Mouse (Mus musculus) CH12.LX (cell line): ENCODE results near the gene BC030867. TPM values are rescaled to one million over a fixed set of nuclear protein-coding genes. Genes with fewer than 3 reads are reported as not detected.
A peak's percentile ranks its signal among the peaks of the same experiment; 100 is the strongest.

ENCODE experiments used
- DNase-seq: peaks from one replicate; pipeline ENCODE4 v3.0.0-alpha.2; 2013; ENCODE audit errors: extremely low read depth
- H3K27ac ChIP-seq: 2 replicates; pipeline ENCODE4 v1.5.1; 2012; ENCODE audit warnings: low read depth, mild to moderate bottlenecking, control low read depth, moderate library complexity; ENCODE audit not compliant: insufficient read depth
- H3K27me3 ChIP-seq: replicated peaks from 2 replicates; pipeline ENCODE3; 2012; ENCODE audit warnings: inconsistent platforms
- H3K36me3 ChIP-seq, 2 experiments: replicated peaks in 1 of 2; 2 replicates each; pipeline versions ENCODE3 to v1.6.1; 2012; ENCODE audit warnings: inconsistent platforms in 1 of 2, low read length in 1 of 2, mild to moderate bottlenecking in 1 of 2, mixed read lengths in 1 of 2, moderate library complexity in 1 of 2; ENCODE audit not compliant: control insufficient read depth in 1 of 2, insufficient read depth in 1 of 2
- H3K4me1 ChIP-seq, 2 experiments: 2 replicates each; pipeline ENCODE4 v1.6.1; 2012; ENCODE audit warnings: inconsistent platforms in 1 of 2, moderate library complexity in 1 of 2; ENCODE audit not compliant: insufficient read depth in 2 of 2, control insufficient read depth in 1 of 2
- H3K4me2 ChIP-seq: 2 replicates; pipeline ENCODE4 v1.6.1; 2012; ENCODE audit warnings: low read depth, mild to moderate bottlenecking, control low read depth; ENCODE audit not compliant: poor library complexity, insufficient read depth, severe bottlenecking
- H3K4me3 ChIP-seq, 3 experiments: fragments of 150-350 bp in 1 of 3; sonication (generic) in 1 of 3; replicated peaks in 1 of 3; 2 replicates each; pipeline versions ENCODE3 to v1.5.1; 2011 to 2012; ENCODE audit warnings: low read depth in 2 of 3, low read length in 2 of 3, mild to moderate bottlenecking in 2 of 3, moderate library complexity in 2 of 3, control low read depth in 1 of 3, improper control_type of control experiment in 1 of 3, inconsistent platforms in 1 of 3, mixed read lengths in 1 of 3; ENCODE audit not compliant: poor library complexity in 1 of 3
- H3K79me2 ChIP-seq: replicated peaks from 2 replicates; pipeline ENCODE4 v1.6.1; 2012; ENCODE audit warnings: mild to moderate bottlenecking, moderate library complexity; ENCODE audit not compliant: control insufficient read depth, poor library complexity, insufficient read depth, severe bottlenecking; ENCODE audit errors: extremely low read depth
- H3K9ac ChIP-seq: 2 replicates; pipeline ENCODE4 v1.6.1; 2012; ENCODE audit warnings: low read depth, mild to moderate bottlenecking, control low read depth, moderate library complexity; ENCODE audit not compliant: insufficient read depth
- H3K9me3 ChIP-seq: replicated peaks from 2 replicates; pipeline ENCODE3; 2012; ENCODE audit warnings: low read length, inconsistent platforms, mixed read lengths
- BHLHE40 ChIP-seq: IDR thresholded peaks from 2 replicates; pipeline ENCODE4 v1.6.1; 2011; ENCODE audit warnings: mild to moderate bottlenecking, low read depth, low read length, improper control_type of control experiment
- CHD1 ChIP-seq: IDR thresholded peaks from 2 replicates; pipeline ENCODE4 v1.6.1; 2012; ENCODE audit warnings: low read depth, low read length, improper control_type of control experiment, inconsistent platforms
- CHD2 ChIP-seq: IDR thresholded peaks from 2 replicates; pipeline ENCODE4 v1.6.1; 2011; ENCODE audit warnings: low read length, improper control_type of control experiment
- CTCF ChIP-seq, 2 experiments: IDR thresholded peaks in 1 of 2; conservative IDR thresholded peaks in 1 of 2; 2 replicates each; pipeline ENCODE4 v1.5.1; 2011 to 2012; ENCODE audit warnings: low read depth in 2 of 2, low read length in 2 of 2, improper control_type of control experiment in 1 of 2, inconsistent platforms in 1 of 2, mild to moderate bottlenecking in 1 of 2, moderate library complexity in 1 of 2
- E2F4 ChIP-seq: IDR thresholded peaks from 2 replicates; pipeline ENCODE4 v1.6.1; 2011; ENCODE audit warnings: low read depth, low read length, improper control_type of control experiment; ENCODE audit not compliant: insufficient replicate concordance
- EP300 ChIP-seq: IDR thresholded peaks from 2 replicates; pipeline ENCODE4 v1.6.1; 2011; ENCODE audit warnings: low read length, improper control_type of control experiment
- ETS1 ChIP-seq: conservative IDR thresholded peaks from 2 replicates; pipeline ENCODE4 v1.6.1; 2012; ENCODE audit warnings: low read depth, mild to moderate bottlenecking, inconsistent platforms, low read length, improper control_type of control experiment, moderate library complexity
- GABPA ChIP-seq: IDR thresholded peaks from 2 replicates; pipeline ENCODE4 v1.6.1; 2012; ENCODE audit warnings: low read depth, low read length, improper control_type of control experiment, inconsistent platforms; ENCODE audit not compliant: insufficient replicate concordance
- HCFC1 ChIP-seq: IDR thresholded peaks from 2 replicates; pipeline ENCODE4 v1.6.1; 2012; ENCODE audit warnings: low read depth, mild to moderate bottlenecking, inconsistent platforms, low read length, improper control_type of control experiment
- IRF4 ChIP-seq: IDR thresholded peaks from 2 replicates; pipeline ENCODE4 v1.6.1; 2014; ENCODE audit warnings: low read depth, mild to moderate bottlenecking, inconsistent platforms, low read length, improper control_type of control experiment
- JUN ChIP-seq: IDR thresholded peaks from 2 replicates; pipeline ENCODE4 v1.6.1; 2011; ENCODE audit warnings: low read depth, mild to moderate bottlenecking, low read length, improper control_type of control experiment, moderate library complexity; ENCODE audit not compliant: insufficient read depth
- JUND ChIP-seq: conservative IDR thresholded peaks from 2 replicates; pipeline ENCODE4 v1.6.1; 2011; ENCODE audit warnings: low read depth, low read length, improper control_type of control experiment
- KAT2A ChIP-seq: IDR thresholded peaks from 2 replicates; pipeline ENCODE4 v1.6.1; 2012; ENCODE audit warnings: low read length, improper control_type of control experiment, inconsistent platforms; ENCODE audit not compliant: insufficient replicate concordance
- MAFK ChIP-seq: IDR thresholded peaks from 2 replicates; pipeline ENCODE4 v1.6.1; 2011; ENCODE audit warnings: low read length, improper control_type of control experiment; ENCODE audit not compliant: insufficient replicate concordance
- MAX ChIP-seq: IDR thresholded peaks from 2 replicates; pipeline ENCODE4 v1.6.1; 2011; ENCODE audit warnings: low read length, improper control_type of control experiment
- MAZ ChIP-seq: IDR thresholded peaks from 2 replicates; pipeline ENCODE4 v1.6.1; 2012; ENCODE audit warnings: low read depth, mild to moderate bottlenecking, inconsistent platforms, low read length, improper control_type of control experiment, moderate library complexity
- MXI1 ChIP-seq: IDR thresholded peaks from 2 replicates; pipeline ENCODE4 v1.6.1; 2011; ENCODE audit warnings: mild to moderate bottlenecking, low read depth, low read length, improper control_type of control experiment
- NRF1 ChIP-seq: IDR thresholded peaks from 2 replicates; pipeline ENCODE4 v1.6.1; 2014; ENCODE audit warnings: low read depth, mild to moderate bottlenecking, inconsistent platforms, low read length, improper control_type of control experiment, moderate library complexity
- POLR2A ChIP-seq: IDR thresholded peaks from 2 replicates; pipeline ENCODE4 v1.6.1; 2011; ENCODE audit warnings: low read depth, mild to moderate bottlenecking, improper control_type of control experiment, low read length
- POLR2AphosphoS2 ChIP-seq: IDR thresholded peaks from 2 replicates; pipeline ENCODE4 v1.6.1; 2011; ENCODE audit warnings: low read depth, low read length, improper control_type of control experiment
- RAD21 ChIP-seq: IDR thresholded peaks from 2 replicates; pipeline ENCODE4 v1.6.1; 2011; ENCODE audit warnings: low read depth, mild to moderate bottlenecking, low read length, improper control_type of control experiment, moderate library complexity
- RCOR1 ChIP-seq: conservative IDR thresholded peaks from 2 replicates; pipeline ENCODE4 v1.6.1; 2012; ENCODE audit warnings: low read depth, mild to moderate bottlenecking, inconsistent platforms, low read length, improper control_type of control experiment
- SIN3A ChIP-seq: IDR thresholded peaks from 2 replicates; pipeline ENCODE4 v1.6.1; 2012; ENCODE audit warnings: low read length, improper control_type of control experiment, inconsistent platforms
- SMC3 ChIP-seq: IDR thresholded peaks from 2 replicates; pipeline ENCODE4 v1.6.1; 2011; ENCODE audit warnings: low read depth, low read length, improper control_type of control experiment
- TBP ChIP-seq: conservative IDR thresholded peaks from 2 replicates; pipeline ENCODE4 v1.6.1; 2011; ENCODE audit warnings: low read depth, low read length, improper control_type of control experiment
- TCF12 ChIP-seq: IDR thresholded peaks from 2 replicates; pipeline ENCODE4 v1.6.1; 2014; ENCODE audit warnings: low read depth, mild to moderate bottlenecking, inconsistent platforms, low read length, improper control_type of control experiment
- UBTF ChIP-seq: IDR thresholded peaks from 2 replicates; pipeline ENCODE4 v1.6.1; 2012; ENCODE audit warnings: low read depth, mild to moderate bottlenecking, inconsistent platforms, low read length, improper control_type of control experiment, moderate library complexity
- USF1 ChIP-seq: IDR thresholded peaks from 2 replicates; pipeline ENCODE4 v1.6.1; 2014; ENCODE audit warnings: low read depth, mild to moderate bottlenecking, inconsistent platforms, low read length, improper control_type of control experiment
- USF2 ChIP-seq: conservative IDR thresholded peaks from 2 replicates; pipeline ENCODE4 v1.6.1; 2011; ENCODE audit warnings: low read depth, low read length, improper control_type of control experiment
- ZC3H11A ChIP-seq: IDR thresholded peaks from 2 replicates; pipeline ENCODE4 v1.6.1; 2012; ENCODE audit warnings: low read depth, mild to moderate bottlenecking, inconsistent platforms, low read length, improper control_type of control experiment
- ZKSCAN1 ChIP-seq: IDR thresholded peaks from 2 replicates; pipeline ENCODE4 v1.6.1; 2012; ENCODE audit warnings: low read depth, inconsistent platforms, low read length, improper control_type of control experiment, borderline replicate concordance
- ZMIZ1 ChIP-seq: IDR thresholded peaks from 2 replicates; pipeline ENCODE4 v1.6.1; 2012; ENCODE audit warnings: low read depth, mild to moderate bottlenecking, inconsistent platforms, low read length, improper control_type of control experiment
- ZNF384 ChIP-seq: IDR thresholded peaks from 2 replicates; pipeline ENCODE4 v1.6.1; 2012; ENCODE audit warnings: low read depth, low read length, improper control_type of control experiment, inconsistent platforms
- dilution Hi-C: fragments of 300-500 bp; cut with MboI; formaldehyde crosslinking; loops from 2 replicates; pipeline ENCODE4 v1.14.3; 2020; ENCODE audit warnings: low sequenced_read_pairs; ENCODE audit not compliant: extremely low pct_unique_long_range_greater_than_20kb, extremely low pct_ligation_motif_present
- in situ Hi-C: fragments of 300-500 bp; cut with MboI; formaldehyde crosslinking; loops from 3 replicates; pipeline ENCODE4 v1.14.3; 2019; ENCODE audit warnings: low sequenced_read_pairs, low pct_ligation_motif_present, low pct_unique_long_range_greater_than_20kb, mixed read lengths
- polyA plus RNA-seq: library from polyadenylated mRNA; unstranded; fragments of >175 nt; gene quantifications from 2 replicates; pipeline ENCODE4 v1.2.1, GENCODE M21; 2012; ENCODE audit warnings: low read depth; ENCODE audit not compliant: insufficient read length
- total RNA-seq, 2 experiments: library from RNA; depleted of rRNA; stranded (reverse); fragments of 300-350 nt in 1 of 2; fragments of >200 nt in 1 of 2; gene quantifications; 2 replicates each; pipeline ENCODE4 v1.2.3; 2012 to 2014

The BC030867 gene
- total and polyA plus RNA-seq, 3 experiments, result 11.4 to 34.0 (median 26.2) TPM

GRCm38 (mm10) chr11:102211011-102211410 is 37.7 kb upstream of the BC030867 start:
- in situ Hi-C loops, result no loop called here
- Histone ChIP-seq H3K9ac (no peak overlapping the region), H3K27ac (no peak overlapping the region), H3K9me3 (no peaks in the 10 kb centered on the region), H3K27me3 (no peaks in the 10 kb centered on the region), H3K4me2 (no peak overlapping the region), H3K4me1 (peaks cover 44 to 83% of the 10 kb centered on the region in 2 experiments), H3K79me2 (0 out of 2 replicates have a peak, but pooled peaks cover 2% of the 10 kb centered on the region), H3K4me3 (no peak overlapping the region), H3K36me3 (peaks cover 8 to 30% of the 10 kb centered on the region in 2 experiments)
- TF ChIP-seq UBTF (no peak), TCF12 (no peak), EP300 (no peak)
- dilution Hi-C loops, result no loop called here
- DNase-seq, result no peak

- in situ Hi-C loops, result no loop called here
- H3K9ac ChIP-seq, result no peak overlapping the region
- H3K9me3 ChIP-seq, result no peaks in the 10 kb centered on the region
- no peak overlapping the region for H3K27ac ChIP-seq
- H3K4me3 ChIP-seq, result no peak overlapping the region
- H3K36me3 ChIP-seq, result peaks cover 0 to 20% of the 10 kb centered on the region in 2 experiments
- H3K4me2 ChIP-seq, result no peak overlapping the region
- 0 out of 2 replicates have a peak, but pooled peaks cover 2% of the 10 kb centered on the region for H3K79me2 ChIP-seq
- peaks cover 50 to 91% of the 10 kb centered on the region in 2 experiments for H3K4me1 ChIP-seq
- DNase-seq, result peak; percentile 71
- H3K27me3 ChIP-seq, result no peaks in the 10 kb centered on the region
- dilution Hi-C loops, result no loop called here
- TF ChIP-seq TBP (no peak), MAZ (no peak), ZC3H11A (no peak), JUND (no peak), MAX (peak; percentile 35; the same call in 1 of the 2 replicates), MXI1 (0 out of 2 replicates have a peak, but pooled peaks have one; percentile 29), MAFK (no peak), NRF1 (no peak), RCOR1 (no peak), GABPA (no peak), IRF4 (no peak), ZMIZ1 (no peak), TCF12 (no peak), USF2 (no peak), USF1 (no peak), CHD2 (no peak), JUN (no peak), KAT2A (no peak), CTCF (conservative IDR thresholded peaks at IDR 0.05 in 1 of 2, IDR thresholded peaks at IDR 0.05 in 1 of 2; ENCODE audit: low read depth in 2 of 2, low read length in 2 of 2) (no peak), ZKSCAN1 (no peak), SIN3A (no peak; the same call in 1 of the 2 replicates), HCFC1 (no peak), POLR2A (no peak), ZNF384 (no peak), BHLHE40 (peak; percentile 84), EP300 (0 out of 2 replicates have a peak, but pooled peaks have one; percentile 17), ETS1 (peak; percentile 78), POLR2AphosphoS2 (no peak), SMC3 (no peak), UBTF (no peak), CHD1 (no peak), E2F4 (no peak), RAD21 (no peak)
Measured at GRCm38 (mm10) chr11:102211936-102212341, 36.7 kb upstream of the BC030867 start.
